Mouse (Mus musculus) spleen, adult 2 months (tissue): ENCODE measurements at regions not wholly inside any gene's neighbourhood (a gene's known extent, or its start where the extent isn't known, plus 50 kb on each side); places are given as distances from the start of the nearest gene placed in this dataset.

ENCODE experiments used
- DNase-seq, 2 experiments: peaks; one replicate each; pipeline versions ENCODE4 v3.0.0 to v3.0.0-alpha.2; 2012 to 2021; ENCODE audit warnings: low spot score in 2 of 2, low read depth in 1 of 2
- H3K27ac ChIP-seq: fragments of 200-500 bp; 2 replicates; pipeline ENCODE4 v1.5.1; 2012; ENCODE audit warnings: low read length, inconsistent platforms; ENCODE audit not compliant: insufficient read depth
- H3K27me3 ChIP-seq: fragments of 200-500 bp; 2 replicates; pipeline ENCODE4 v1.6.1; 2012; ENCODE audit warnings: mild to moderate bottlenecking, moderate library complexity, low read length, inconsistent platforms; ENCODE audit not compliant: control insufficient read depth, insufficient read depth
- H3K36me3 ChIP-seq: fragments of 200-500 bp; 2 replicates; pipeline ENCODE4 v1.6.1; 2012; ENCODE audit warnings: mild to moderate bottlenecking, low read length, inconsistent platforms; ENCODE audit not compliant: control insufficient read depth, insufficient read depth
- H3K4me1 ChIP-seq: fragments of 200-500 bp; 2 replicates; pipeline ENCODE4 v1.6.1; 2011; ENCODE audit warnings: inconsistent platforms; ENCODE audit not compliant: control insufficient read depth, insufficient read depth, insufficient read length
- H3K4me3 ChIP-seq: fragments of 200-500 bp; 2 replicates; pipeline ENCODE4 v1.5.1; 2011; ENCODE audit warnings: mild to moderate bottlenecking, inconsistent platforms; ENCODE audit not compliant: insufficient read depth, insufficient read length; ENCODE audit errors: extremely low read depth
- CTCF ChIP-seq: fragments of 200-500 bp; IDR thresholded peaks from 2 replicates; pipeline ENCODE4 v1.5.1; 2011; ENCODE audit warnings: mild to moderate bottlenecking, inconsistent platforms; ENCODE audit not compliant: insufficient read depth, insufficient read length, insufficient replicate concordance; ENCODE audit errors: extremely low read depth
- POLR2A ChIP-seq: fragments of 200-500 bp; IDR thresholded peaks from 2 replicates; pipeline ENCODE4 v1.6.1; 2011; ENCODE audit warnings: low read depth, low read length, inconsistent platforms
- WGBS: fragments of 180-500 bp; shearing (Covaris S2); methylation state at CpG from one replicate; pipeline ENCODE4 v1.1.7; 2018; 5-methylcytosine and 5-hydroxymethylcytosine counted together

DNA sequence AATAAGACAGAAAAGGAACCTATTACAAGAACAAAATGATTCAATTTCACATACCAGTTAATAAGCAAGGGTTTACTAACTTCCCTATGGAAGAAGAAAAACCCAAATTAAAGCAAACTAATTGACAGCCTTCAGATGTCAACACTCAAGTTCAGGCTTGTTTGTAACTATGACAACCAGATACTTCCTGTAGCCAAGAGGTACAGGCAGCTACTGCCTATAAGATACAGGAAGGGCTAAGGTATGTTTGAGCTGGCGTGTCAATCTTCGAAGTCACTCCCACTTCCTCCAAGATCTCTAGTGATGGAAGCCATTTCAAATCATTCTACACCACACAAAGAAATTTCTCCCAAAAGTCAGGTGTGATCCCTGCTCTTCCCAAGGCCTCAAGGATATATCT is 198.1 kb upstream of the Klf14 start:
- Histone ChIP-seq H3K4me1 (peaks cover 7% of the 10 kb centered on the region; the same call in 1 of the 2 replicates), H3K4me3 (no peak overlapping the region), H3K27ac (no peak overlapping the region), H3K27me3 (no peaks in the 10 kb centered on the region), H3K36me3 (peaks cover 4% of the 10 kb centered on the region; the same call in 1 of the 2 replicates)
- no peak for TF ChIP-seq CTCF
- no peak for TF ChIP-seq POLR2A
- WGBS, result 58% methylated on average over 2 of the region's 2 CpGs
- DNase-seq, result peak in 1 of 2 experiments; percentile 36

DNA sequence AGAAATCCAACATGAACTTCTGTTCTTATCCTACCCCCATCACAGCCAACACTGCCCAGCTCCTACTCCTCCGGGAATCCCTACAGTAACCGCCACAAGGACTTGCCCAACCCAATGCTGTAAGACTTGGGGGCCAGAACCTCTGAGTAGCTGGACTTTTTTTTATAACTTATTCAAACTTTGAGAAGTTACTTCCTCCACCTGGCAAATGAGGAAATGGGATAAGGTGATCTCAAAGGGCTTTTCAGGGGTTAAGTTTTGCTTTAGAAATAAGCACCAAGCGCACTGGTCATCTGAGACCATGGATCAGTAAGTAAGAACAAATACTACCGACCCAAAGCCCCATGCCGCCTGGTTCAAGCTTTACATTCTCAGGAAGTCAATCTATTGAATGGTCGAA is 198.6 kb upstream of the Klf14 start:
- no peak for DNase-seq
- 84% methylated on average over 6 of the region's 6 CpGs for WGBS
- Histone ChIP-seq H3K36me3 (peaks cover 3% of the 10 kb centered on the region; the same call in 1 of the 2 replicates), H3K4me3 (no peak overlapping the region), H3K27me3 (no peaks in the 10 kb centered on the region), H3K27ac (no peak overlapping the region), H3K4me1 (peaks cover 7% of the 10 kb centered on the region; the same call in 1 of the 2 replicates)
- TF ChIP-seq CTCF (no peak), POLR2A (no peak)

DNA sequence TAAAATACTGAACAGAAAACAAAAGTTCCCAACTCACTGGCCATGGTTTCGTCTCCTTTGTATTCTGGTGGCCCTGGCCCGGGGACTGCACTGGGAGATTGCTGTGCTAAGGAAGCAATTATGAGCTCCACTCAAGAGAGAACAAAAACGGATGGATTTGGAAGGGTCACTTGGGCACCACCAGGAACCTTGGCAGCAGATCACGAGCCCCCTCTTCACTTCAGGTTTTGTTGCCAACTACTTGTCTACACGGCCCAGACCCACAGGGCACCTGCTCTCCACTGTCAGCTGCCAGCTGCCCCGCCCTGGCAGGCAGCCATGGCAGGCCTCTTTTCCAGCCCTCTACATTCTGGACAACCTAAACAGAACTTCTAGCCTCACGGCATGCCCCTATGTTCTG is 199.8 kb upstream of the Klf14 start:
- 70% methylated on average over 7 of the region's 7 CpGs for WGBS
- Histone ChIP-seq H3K4me1 (peaks cover 7% of the 10 kb centered on the region; the same call in 1 of the 2 replicates), H3K36me3 (peaks cover 5% of the 10 kb centered on the region), H3K27me3 (no peaks in the 10 kb centered on the region), H3K27ac (no peak overlapping the region), H3K4me3 (no peak overlapping the region)
- DNase-seq, result no peak
- TF ChIP-seq CTCF (no peak), POLR2A (no peak)

GRCm38 (mm10) chr6:31159240-31159639 is 200.4 kb upstream of the Klf14 start:
- TF ChIP-seq POLR2A (no peak), CTCF (no peak)
- no peaks in the 10 kb centered on the region for H3K27me3 ChIP-seq
- WGBS, result 49% methylated on average over 8 of the region's 8 CpGs
- peak overlapping the region; percentile 4; the same call in 1 of the 2 replicates for H3K27ac ChIP-seq
- H3K4me1 ChIP-seq, result peaks cover 7% of the 10 kb centered on the region; the same call in 1 of the 2 replicates
- peaks cover 7% of the 10 kb centered on the region for H3K36me3 ChIP-seq
- H3K4me3 ChIP-seq, result no peak overlapping the region
- DNase-seq, result no peak

DNA sequence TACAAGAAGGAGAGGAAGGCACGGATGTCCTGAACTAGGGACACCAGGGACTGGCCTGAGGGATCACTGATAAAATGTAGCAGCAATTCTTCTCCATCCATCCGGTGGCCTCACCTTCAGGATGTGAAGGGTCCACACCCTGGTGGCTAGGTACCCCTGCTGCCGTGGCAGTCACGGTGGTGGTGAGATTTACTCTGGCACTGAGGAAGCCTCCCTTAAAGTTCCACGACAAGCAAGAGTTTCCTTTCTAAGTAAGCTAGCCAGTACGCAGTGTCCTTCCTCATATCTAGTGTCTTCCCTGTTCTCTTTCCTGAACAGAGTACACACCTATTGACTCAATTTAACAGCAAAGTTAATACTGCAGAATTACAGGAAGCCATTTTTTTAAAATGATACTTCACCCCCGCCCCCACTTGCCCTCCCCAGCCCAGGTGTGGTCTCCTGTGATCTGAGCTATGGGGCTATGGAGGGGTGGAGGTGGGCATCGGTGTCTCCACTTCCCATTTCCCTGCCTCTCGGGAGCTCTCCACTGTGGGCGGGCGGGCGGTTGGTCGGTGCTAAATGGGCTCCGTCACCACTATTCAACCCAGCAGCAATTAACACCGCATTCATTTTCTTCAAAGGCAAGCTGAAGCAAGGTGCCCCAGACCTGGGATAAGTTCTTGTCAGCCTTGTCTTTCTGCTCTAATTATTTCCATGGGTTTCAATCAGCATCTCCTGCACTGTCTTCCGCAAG is 201.2 kb upstream of the Klf14 start:
- TF ChIP-seq POLR2A (no peak), CTCF (no peak)
- no peak for DNase-seq
- Histone ChIP-seq H3K27me3 (no peaks in the 10 kb centered on the region), H3K4me1 (peaks cover 7% of the 10 kb centered on the region; the same call in 1 of the 2 replicates), H3K36me3 (peaks cover 15% of the 10 kb centered on the region), H3K27ac (no peak overlapping the region; the same call in 1 of the 2 replicates), H3K4me3 (no peak overlapping the region)
- 69% methylated on average over 16 of the region's 16 CpGs for WGBS

DNA sequence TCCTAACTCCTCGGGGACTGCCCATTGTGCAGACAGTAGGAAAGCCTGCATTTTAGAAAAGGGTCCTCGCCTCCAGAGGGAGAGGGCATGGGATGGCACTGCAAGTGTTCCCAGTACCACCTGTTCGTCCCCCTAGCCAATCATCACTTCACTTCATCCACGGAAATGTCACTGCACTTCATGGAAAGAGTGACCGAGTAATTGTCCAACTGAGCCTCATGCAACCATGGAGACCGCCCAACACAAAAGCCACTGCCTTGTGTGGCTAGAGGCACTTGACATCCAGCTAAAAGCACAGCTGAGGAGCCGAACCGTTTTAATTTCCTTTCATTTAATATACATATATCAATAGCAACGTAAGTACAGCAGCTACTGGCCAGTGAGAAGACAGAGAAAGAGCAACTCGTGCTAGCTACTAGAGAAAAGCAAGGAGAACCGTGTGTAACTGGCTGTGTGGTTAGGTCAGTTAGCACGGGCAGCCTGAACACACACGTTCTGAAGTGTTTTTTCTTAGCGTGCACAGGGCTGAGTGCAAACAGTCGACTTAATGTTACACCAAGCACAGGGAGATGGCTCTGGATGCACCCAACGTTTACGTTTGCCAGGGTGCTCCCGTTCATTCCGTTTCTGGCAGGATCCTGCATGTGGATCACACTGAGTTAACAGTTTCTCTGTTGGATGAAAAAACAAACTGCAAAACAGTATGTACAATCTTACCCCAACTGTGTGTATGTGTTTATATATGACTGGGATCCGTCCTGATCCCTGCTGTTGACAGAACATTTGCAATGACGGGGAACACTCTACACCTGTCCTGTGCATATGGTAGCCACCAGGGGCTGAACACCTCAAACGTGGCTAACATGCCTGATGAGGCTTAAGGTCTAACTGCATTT is 202.8 kb upstream of the Klf14 start:
- 90% methylated on average over 22 of the region's 22 CpGs for WGBS
- TF ChIP-seq CTCF, result no peak
- no peak for TF ChIP-seq POLR2A
- peaks cover 21% of the 10 kb centered on the region for H3K36me3 ChIP-seq

More for the DNA sequence above, 202.8 kb upstream of the Klf14 start:
- H3K4me3 ChIP-seq, result no peak overlapping the region
- peaks cover 7% of the 10 kb centered on the region; the same call in 1 of the 2 replicates for H3K4me1 ChIP-seq
- DNase-seq, result no peak
- no peaks in the 10 kb centered on the region for H3K27me3 ChIP-seq
- no peak overlapping the region for H3K27ac ChIP-seq
